Mouse (Mus musculus) megakaryocyte progenitor cell, adult 5-6 weeks (primary cell): ENCODE data around the gene Zfp398. TPM values are rescaled to one million over a fixed set of nuclear protein-coding genes. Genes with fewer than 3 reads are reported as not detected.
"Not testable (repeated sequence)": the region's sequence is repeated elsewhere in the genome, so short reads cannot be mapped to it uniquely, and the experiment has no call there.

Experiments used
- ATAC-seq: replicated peaks from 2 replicates; pipeline ENCODE4 v1.8.0; 2016; ENCODE audit warnings: mild to moderate bottlenecking, moderate TSS enrichment, inconsistent platforms; ENCODE audit not compliant: poor library complexity
- total RNA-seq, 2 experiments: library from RNA; stranded (forward) in 1 of 2; stranded (reverse) in 1 of 2; fragments of 157-497, 149-512 nt in 1 of 2; fragments of 200-1000 nt in 1 of 2; gene quantifications; 2 replicates each; pipeline versions ENCODE4 v1.2.3 to v1.2.4; 2015 to 2017

The Zfp398 gene
- total RNA-seq, 2 experiments from 2014 or later = 13.7 to 24.0 TPM

- no peak for ATAC-seq
Measured at GRCm38 (mm10) chr6:47821776-47822175, 13.7 kb upstream of the Zfp398 start.

- no peak for ATAC-seq
Measured at GRCm38 (mm10) chr6:47824241-47824640, 11.2 kb upstream of the Zfp398 start.

- no peak for ATAC-seq
Measured at GRCm38 (mm10) chr6:47827462-47827861, 8.0 kb upstream of the Zfp398 start.

GRCm38 (mm10) chr6:47828950-47829349, 6.5 kb upstream of the Zfp398 start:
- peak; percentile 58 for ATAC-seq

GRCm38 (mm10) chr6:47830104-47831078, 5.1 kb upstream of the Zfp398 start, which contains the start of gene Zfp786:
TSS of gene Zfp786 (minus strand) at chr6:47830867.
- peak; percentile 93 for ATAC-seq

GRCm38 (mm10) chr6:47832220-47832619, 3.2 kb upstream of the Zfp398 start:
- no peak for ATAC-seq

GRCm38 (mm10) chr6:47835984-47836521, 592 bp downstream of the Zfp398 start:
- ATAC-seq = peak; percentile 47

GRCm38 (mm10) chr6:47837630-47838029, 2.2 kb downstream of the Zfp398 start:
- ATAC-seq = no peak

- ATAC-seq = no peak
Measured at GRCm38 (mm10) chr6:47841077-47841476, 5.6 kb downstream of the Zfp398 start.

- ATAC-seq = no peak
Measured at GRCm38 (mm10) chr6:47841831-47842230, 6.4 kb downstream of the Zfp398 start.

GRCm38 (mm10) chr6:47842337-47842736, 6.9 kb downstream of the Zfp398 start:
- peak; percentile 70 for ATAC-seq

- ATAC-seq = no peak
Measured at GRCm38 (mm10) chr6:47845779-47846178, 10.3 kb downstream of the Zfp398 start.

GRCm38 (mm10) chr6:47857241-47857640, 21.8 kb downstream of the Zfp398 start:
- no peak for ATAC-seq

GRCm38 (mm10) chr6:47857729-47858128, 22.3 kb downstream of the Zfp398 start:
- not testable (repeated sequence) for ATAC-seq

GRCm38 (mm10) chr6:47872266-47872665, 36.8 kb downstream of the Zfp398 start:
- no peak for ATAC-seq

- no peak for ATAC-seq
Measured at GRCm38 (mm10) chr6:47877058-47877457, 41.6 kb downstream of the Zfp398 start, which contains the start of gene Zfp282. TSS of gene Zfp282 (plus strand) at chr6:47877204.

GRCm38 (mm10) chr6:47877461-47878132, 42.1 kb downstream of the Zfp398 start:
- ATAC-seq = peak; percentile 95

- no peak for ATAC-seq
Measured at GRCm38 (mm10) chr6:47878133-47878514, 42.7 kb downstream of the Zfp398 start.

GRCm38 (mm10) chr6:47878593-47878992, 43.1 kb downstream of the Zfp398 start:
- ATAC-seq = no peak

- ATAC-seq = no peak
Measured at GRCm38 (mm10) chr6:47879049-47879716, 43.7 kb downstream of the Zfp398 start.

GRCm38 (mm10) chr6:47880166-47880565, 44.7 kb downstream of the Zfp398 start:
- no peak for ATAC-seq
